Comparison of ENCODE assay signal across 19 mouse cellular contexts in the genomic region with DNA sequence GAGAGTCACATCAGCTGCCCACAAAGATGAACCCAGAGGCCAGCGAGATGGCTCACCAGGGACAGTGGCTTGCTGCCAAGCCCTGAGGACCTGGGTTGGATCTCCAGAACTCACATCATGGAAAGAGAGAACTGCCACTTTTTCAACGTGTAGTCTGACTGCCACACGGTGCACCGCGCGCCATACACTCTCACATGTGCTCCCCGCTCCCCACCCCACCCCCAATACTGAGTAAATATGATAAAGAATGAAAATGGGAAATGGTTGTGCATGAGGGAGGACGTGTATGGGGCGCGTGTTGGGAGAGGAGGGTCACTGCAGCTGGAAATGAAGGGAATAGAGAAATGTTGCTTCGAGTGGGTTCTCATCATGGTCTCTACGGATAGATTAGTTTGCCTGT.
DNase-seq lines count a peak whose midpoint lies in the region; ATAC-seq and TF ChIP-seq lines count a peak whose summit lies in the region.
"Had no signal": no experiment of that assay in that cellular context is flagged by ENCODE, and none has a peak within 500 bp of the region (broad histone marks: within the 10 kb centered on the region; RNA-seq: fewer than 3 reads in every experiment).

No protein-coding gene starts in this region.

- WGBS in hindbrain, embryonic 16.5 days = 88% methylated on average over 12 of the region's 12 CpGs

- no peaks in the 10 kb centered on the region for H3K27me3 ChIP-seq in MEL (ENCODE audit: control insufficient read depth in 1 of 2, insufficient read depth in 2 of 2, low read length in 2 of 2)
- H3K27me3 ChIP-seq in hindbrain, embryonic 16.5 days (replicated peaks; ENCODE audit: control insufficient read depth, insufficient read depth, low read length) = no peaks in the 10 kb centered on the region; the same call in 1 of the 2 replicates
- H3K27me3 ChIP-seq: CH12.LX, Patski had no signal

- peak; percentile 73 for DNase-seq in MEL (ENCODE audit: low read depth, low spot score)
- DNase-seq: adrenal gland, adult 2 months; adrenal gland, adult 8-10 months; adrenal gland, postnatal 10 days; adrenal gland, postnatal 14 days; adrenal gland, postnatal 25 days; adrenal gland, postnatal 36 days; B cell, adult 2 months; cerebellum, adult 11 months; cerebellum, adult 11-12 months; cerebellum, adult 18-20 months; cerebellum, adult 2 months; cerebellum, adult 8-10 months had no signal

- TF ChIP-seq CTCF in MEL (IDR thresholded peaks at IDR 0.05 in 2 of 3, conservative IDR thresholded peaks at IDR 0.05 in 1 of 3; ENCODE audit: control insufficient read depth in 1 of 3, insufficient read depth in 1 of 3, low read depth in 2 of 3, low read length in 3 of 3, poor library complexity in 1 of 3, severe bottlenecking in 1 of 3) = no peak

- no peak overlapping the region for H3K4me2 ChIP-seq in hindbrain, embryonic 16.5 days (ENCODE audit: low read length)

- TF ChIP-seq RAD21 in MEL (IDR thresholded peaks at IDR 0.05; ENCODE audit: low read depth, low read length) = no peak

- H3K79me2 ChIP-seq in MEL (ENCODE audit: control insufficient read depth, insufficient read depth, low read length, poor library complexity) = no peaks in the 10 kb centered on the region; the same call in 1 of the 2 replicates

- no peak for ATAC-seq in hindbrain, embryonic 16.5 days
- ATAC-seq: activated CD4-positive, CD25-positive, alpha-beta regulatory T cell, adult 4 months; CD4-positive, CD25-positive, alpha-beta regulatory T cell, adult 4 months; Patski had no signal

- peak overlapping the region; percentile 63 for H3K9ac ChIP-seq in MEL (ENCODE audit: control insufficient read depth, low read depth, low read length, poor library complexity, severe bottlenecking)
- H3K9ac ChIP-seq in hindbrain, embryonic 16.5 days (ENCODE audit: low read depth, low read length) = no peak overlapping the region

- H3K9me3 ChIP-seq in MEL (replicated peaks; ENCODE audit: insufficient read depth, low read length) = no peaks in the 10 kb centered on the region
- no peaks in the 10 kb centered on the region for H3K9me3 ChIP-seq in hindbrain, embryonic 16.5 days (ENCODE audit: control insufficient read depth, low read length)
- H3K9me3 ChIP-seq: G1E had no signal

- peaks cover 0 to 30% of the 10 kb centered on the region in 2 experiments; a peak in 2 of 4 replicates for H3K36me3 ChIP-seq in MEL (ENCODE audit: control insufficient read depth in 1 of 2, insufficient read depth in 2 of 2, low read length in 2 of 2)
- H3K36me3 ChIP-seq in hindbrain, embryonic 16.5 days (ENCODE audit: control insufficient read depth, insufficient read depth, low read length) = no peaks in the 10 kb centered on the region
- H3K36me3 ChIP-seq: G1E had no signal

- H3K4me1 ChIP-seq in MEL (ENCODE audit: control insufficient read depth in 1 of 2, insufficient read depth in 2 of 2, low read length in 2 of 2) = peaks cover 18 to 39% of the 10 kb centered on the region in 2 experiments
- peaks cover 33% of the 10 kb centered on the region for H3K4me1 ChIP-seq in hindbrain, embryonic 16.5 days (ENCODE audit: control insufficient read depth, insufficient read depth, low read depth, low read length)

- H3K4me3 ChIP-seq in MEL (ENCODE audit: control insufficient read depth in 1 of 2, insufficient read depth in 1 of 2, low read depth in 2 of 2, low read length in 2 of 2) = peak overlapping the region; percentile 1 to 7; a peak in 2 of 4 replicates
- no peak overlapping the region for H3K4me3 ChIP-seq in hindbrain, embryonic 16.5 days (ENCODE audit: low read length)

- H3K27ac ChIP-seq in MEL (ENCODE audit: control insufficient read depth, low read depth, low read length) = peak overlapping the region; percentile 56
- no peak overlapping the region for H3K27ac ChIP-seq in hindbrain, embryonic 16.5 days (ENCODE audit: low read depth, low read length)

- TF ChIP-seq POLR2A in MEL (IDR thresholded peaks at IDR 0.05; ENCODE audit: control insufficient read depth in 1 of 2, insufficient read depth in 1 of 2, low read depth in 1 of 2, low read length in 2 of 2, poor library complexity in 1 of 2) = peak in 1 of 2 experiments; percentile 30; a peak in 1 of 4 replicates

- TF ChIP-seq EP300 in MEL (IDR thresholded peaks at IDR 0.05; ENCODE audit: low read depth in 1 of 2, low read length in 2 of 2) = peak in 1 of 2 experiments; percentile 66; a peak in 2 of 4 replicates

TF ChIP-seq in MEL, 35 proteins besides CTCF, POLR2A, EP300 and RAD21:
- TF ChIP-seq TCF12 (IDR thresholded peaks at IDR 0.05; ENCODE audit: low read depth, low read length) (peak; percentile 79), ZMIZ1 (IDR thresholded peaks at IDR 0.05; ENCODE audit: low read depth, low read length) (no peak), SIN3A (IDR thresholded peaks at IDR 0.05; ENCODE audit: low read length) (peak; percentile 57; the same call in 1 of the 2 replicates), UBTF (IDR thresholded peaks at IDR 0.05; ENCODE audit: borderline replicate concordance, insufficient read depth, low read depth, low read length) (no peak), CHD2 (IDR thresholded peaks at IDR 0.05; ENCODE audit: low read length) (peak; percentile 26; the same call in 1 of the 2 replicates), JUND (IDR thresholded peaks at IDR 0.05; ENCODE audit: low read depth, low read length) (no peak), MAX (IDR thresholded peaks at IDR 0.05; ENCODE audit: low read length) (peak; percentile 88), USF2 (IDR thresholded peaks at IDR 0.05; ENCODE audit: borderline replicate concordance in 1 of 2, insufficient read depth in 1 of 2, low read depth in 1 of 2, low read length in 2 of 2) (no peak), E2F4 (IDR thresholded peaks at IDR 0.05; ENCODE audit: borderline replicate concordance, low read depth, low read length) (no peak), ZNF384 (IDR thresholded peaks at IDR 0.05; ENCODE audit: low read depth, low read length) (no peak), ELF1 (IDR thresholded peaks at IDR 0.05; ENCODE audit: low read depth, low read length) (0 out of 2 replicates have a peak, but pooled peaks have one; percentile 28), TBP (IDR thresholded peaks at IDR 0.05; ENCODE audit: low read depth, low read length) (no peak), GATA1 (IDR thresholded peaks at IDR 0.05; ENCODE audit: low read depth, low read length) (no peak; the same call in 1 of the 2 replicates), MYC (IDR thresholded peaks at IDR 0.05; ENCODE audit: low read depth, low read length) (peak; percentile 94), POLR2AphosphoS5 (IDR thresholded peaks at IDR 0.05; ENCODE audit: borderline replicate concordance, low read depth, low read length) (no peak), USF1 (IDR thresholded peaks at IDR 0.05; ENCODE audit: low read depth, low read length) (no peak), HCFC1 (IDR thresholded peaks at IDR 0.05; ENCODE audit: low read depth, low read length) (no peak), GABPA (IDR thresholded peaks at IDR 0.05; ENCODE audit: low read depth, low read length) (no peak), BHLHE40 (IDR thresholded peaks at IDR 0.05; ENCODE audit: borderline replicate concordance, low read depth, low read length) (no peak), MXI1 (IDR thresholded peaks at IDR 0.05; ENCODE audit: low read depth, low read length) (peak; percentile 88), POLR2AphosphoS2 (IDR thresholded peaks at IDR 0.05; ENCODE audit: low read length) (no peak), NRF1 (IDR thresholded peaks at IDR 0.05; ENCODE audit: insufficient read depth, low read depth, low read length, poor library complexity, severe bottlenecking) (no peak), ETS1 (IDR thresholded peaks at IDR 0.05; ENCODE audit: low read depth, low read length) (peak; percentile 31; the same call in 1 of the 2 replicates), SMC3 (IDR thresholded peaks at IDR 0.05; ENCODE audit: low read depth, low read length) (no peak), MEF2A (IDR thresholded peaks at IDR 0.05; ENCODE audit: extremely low read depth, insufficient replicate concordance, low read depth, low read length, poor library complexity, severe bottlenecking) (no peak), MYB (IDR thresholded peaks at IDR 0.05; ENCODE audit: low read depth, low read length) (no peak), ZC3H11A (IDR thresholded peaks at IDR 0.05; ENCODE audit: low read depth, low read length) (no peak), NELFE (IDR thresholded peaks at IDR 0.05; ENCODE audit: low read depth, low read length) (no peak), ZKSCAN1 (IDR thresholded peaks at IDR 0.05; ENCODE audit: low read depth, low read length) (no peak), RCOR1 (IDR thresholded peaks at IDR 0.05; ENCODE audit: low read depth, low read length) (no peak), KAT2A (conservative IDR thresholded peaks at IDR 0.05; ENCODE audit: low read depth, low read length) (no peak), MAZ (IDR thresholded peaks at IDR 0.05; ENCODE audit: low read depth, low read length) (peak; percentile 88), MAFK (IDR thresholded peaks at IDR 0.05; ENCODE audit: borderline replicate concordance, low read depth, low read length) (no peak), TAL1 (IDR thresholded peaks at IDR 0.05; ENCODE audit: low read length) (peak; percentile 56), CHD1 (IDR thresholded peaks at IDR 0.05; ENCODE audit: low read depth, low read length) (no peak)
TF ChIP-seq in MEL: peak in this region for 10.
